Mouse (Mus musculus): Measurements from ENCODE around the gene Sh2d1b2. TPM values are rescaled to one million over a fixed set of nuclear protein-coding genes. Genes with fewer than 3 reads are reported as not detected.

Gene Sh2d1b2
- total and polyA plus RNA-seq, 3 experiments, result not detected

DNA sequence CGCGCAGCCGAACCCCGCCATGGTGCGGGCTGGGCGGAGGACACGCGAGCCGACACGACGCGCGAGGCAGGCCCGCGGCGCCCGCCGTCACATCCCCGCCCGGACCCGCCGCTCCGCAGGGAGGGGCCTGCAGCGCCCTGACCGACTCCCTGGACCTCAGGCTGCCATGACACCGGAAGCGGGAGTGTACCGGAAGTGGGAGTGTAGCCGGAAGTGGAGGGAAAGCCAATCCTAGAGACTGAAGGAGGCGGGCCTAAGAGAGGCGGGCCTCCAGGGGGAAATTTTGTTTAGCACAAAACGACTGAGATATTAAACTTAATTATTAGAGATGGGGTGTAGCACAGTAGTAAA, 23.0 kb downstream of the Sh2d1b2 start:
- TF ChIP-seq POLR2A (IDR thresholded peaks at IDR 0.05; ENCODE audit: insufficient read depth, low read depth, low read length) (peak; percentile 70), EP300 (IDR thresholded peaks at IDR 0.05; ENCODE audit: insufficient read depth, low read depth, low read length) (no peak)
- Histone ChIP-seq H3K4me1 (ENCODE audit: control insufficient read depth, insufficient read depth, low read length) (no peaks in the 10 kb centered on the region), H3K27me3 (ENCODE audit: control insufficient read depth, insufficient read depth, low read length) (no peaks in the 10 kb centered on the region), H3K27ac (peak overlapping the region; percentile 66), H3K36me3 (ENCODE audit: control insufficient read depth, insufficient read depth, low read length) (no peaks in the 10 kb centered on the region), H3K9ac (ENCODE audit: low read depth, low read length) (peak overlapping the region; percentile 95), H3K4me3 (peak overlapping the region; percentile 69), H3K79me2 (replicated peaks; ENCODE audit: control insufficient read depth, insufficient read depth, low read length) (no peaks in the 10 kb centered on the region)
- DNase-seq, result peak; percentile 86 to 88
- 3% methylated on average over 32 of the region's 32 CpGs for WGBS
- intact Hi-C loops (cut with DNase I), result no loop called here

DNA sequence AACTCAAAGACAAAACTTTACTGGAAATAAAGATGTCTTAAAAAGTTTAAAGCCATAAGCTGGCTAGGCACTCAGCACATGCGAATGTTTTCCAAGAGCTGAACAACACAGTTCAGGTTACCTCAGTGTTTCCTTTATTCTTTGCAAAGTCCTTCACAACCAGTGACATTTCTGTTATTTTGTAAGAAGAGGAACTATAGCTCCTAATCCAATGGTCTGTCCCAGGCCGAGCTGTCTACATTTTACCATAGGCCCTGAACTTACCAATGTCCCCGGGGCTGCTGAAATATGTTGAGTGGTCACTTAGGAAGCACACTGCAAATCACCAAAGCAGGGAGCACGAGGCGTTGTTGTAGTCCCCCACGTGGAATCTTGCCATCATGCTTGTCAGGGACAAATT, 37.7 kb downstream of the Sh2d1b2 start:
- H3K79me2 ChIP-seq (replicated peaks; ENCODE audit: control insufficient read depth, insufficient read depth, low read length), result no peaks in the 10 kb centered on the region
- H3K4me3 ChIP-seq, result no peak overlapping the region
- H3K36me3 ChIP-seq (ENCODE audit: control insufficient read depth, insufficient read depth, low read length), result no peaks in the 10 kb centered on the region
- no peak for TF ChIP-seq POLR2A (IDR thresholded peaks at IDR 0.05; ENCODE audit: insufficient read depth, low read depth, low read length)
- TF ChIP-seq CTCF (IDR thresholded peaks at IDR 0.05), result no peak
- TF ChIP-seq EP300 (IDR thresholded peaks at IDR 0.05; ENCODE audit: insufficient read depth, low read depth, low read length), result no peak
- no peak overlapping the region for H3K27ac ChIP-seq
- intact Hi-C loops (cut with DNase I), result no loop called here
- H3K9ac ChIP-seq (ENCODE audit: low read depth, low read length), result no peak overlapping the region
- H3K27me3 ChIP-seq (ENCODE audit: control insufficient read depth, insufficient read depth, low read length), result no peaks in the 10 kb centered on the region
- H3K4me1 ChIP-seq (ENCODE audit: control insufficient read depth, insufficient read depth, low read length), result no peaks in the 10 kb centered on the region
- no peak for DNase-seq
- WGBS, result 75% methylated on average over 6 of the region's 6 CpGs

DNA sequence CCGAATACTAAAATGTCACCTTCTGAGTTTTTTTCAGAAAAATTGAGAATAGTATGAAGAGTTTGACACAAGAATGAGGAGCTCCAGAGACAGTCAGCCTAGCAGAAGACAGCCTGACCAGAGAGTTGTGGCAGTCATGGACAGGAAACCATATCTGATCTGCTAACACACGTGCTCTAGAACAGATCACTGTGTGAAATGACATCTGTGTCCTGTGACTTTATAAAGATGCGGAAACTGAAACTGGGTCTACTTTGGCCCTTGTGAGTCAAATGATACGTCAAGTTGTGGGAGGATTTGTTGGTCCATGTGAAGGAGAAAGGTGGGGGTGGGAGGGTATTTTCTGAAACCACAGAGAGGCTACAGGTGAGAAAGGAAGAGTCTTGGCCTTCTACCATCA, 38.1 kb downstream of the Sh2d1b2 start:
- no peaks in the 10 kb centered on the region for H3K79me2 ChIP-seq (replicated peaks; ENCODE audit: control insufficient read depth, insufficient read depth, low read length)
- no peaks in the 10 kb centered on the region for H3K4me1 ChIP-seq (ENCODE audit: control insufficient read depth, insufficient read depth, low read length)
- no peaks in the 10 kb centered on the region for H3K36me3 ChIP-seq (ENCODE audit: control insufficient read depth, insufficient read depth, low read length)
- H3K27me3 ChIP-seq (ENCODE audit: control insufficient read depth, insufficient read depth, low read length), result no peaks in the 10 kb centered on the region
- TF ChIP-seq EP300 (IDR thresholded peaks at IDR 0.05; ENCODE audit: insufficient read depth, low read depth, low read length), result no peak
- no peak for TF ChIP-seq CTCF (IDR thresholded peaks at IDR 0.05)
- no peak for TF ChIP-seq POLR2A (IDR thresholded peaks at IDR 0.05; ENCODE audit: insufficient read depth, low read depth, low read length)
- intact Hi-C loops (cut with DNase I), result no loop called here
- no peak for DNase-seq
- H3K27ac ChIP-seq, result no peak overlapping the region
- no peak overlapping the region for H3K4me3 ChIP-seq
- 65% methylated on average over 4 of the region's 4 CpGs for WGBS
- no peak overlapping the region for H3K9ac ChIP-seq (ENCODE audit: low read depth, low read length)

DNA sequence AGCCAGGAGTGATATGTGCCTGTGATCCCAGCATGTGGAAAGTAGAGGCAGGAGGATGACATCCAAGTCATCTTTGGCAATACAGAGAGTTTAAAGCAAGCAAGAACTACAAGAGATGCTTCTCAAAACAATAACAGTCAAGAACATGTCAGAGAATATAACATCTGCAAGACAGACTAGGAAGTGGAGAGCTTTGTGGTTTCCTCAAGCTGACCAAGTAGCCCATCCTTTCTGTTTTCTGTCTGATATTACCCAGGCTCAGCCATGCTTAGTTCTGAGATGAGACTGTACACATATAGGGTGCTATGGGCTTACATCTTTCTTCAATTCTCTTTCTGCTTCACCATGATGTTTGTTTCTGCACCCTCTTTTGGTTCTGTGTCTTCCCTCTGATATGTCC, 40.7 kb downstream of the Sh2d1b2 start:
- DNase-seq, result no peak
- H3K27ac ChIP-seq, result no peak overlapping the region
- H3K4me3 ChIP-seq, result no peak overlapping the region
- intact Hi-C loops (cut with DNase I), result no loop called here
- no peaks in the 10 kb centered on the region for H3K79me2 ChIP-seq (replicated peaks; ENCODE audit: control insufficient read depth, insufficient read depth, low read length)
- TF ChIP-seq EP300 (IDR thresholded peaks at IDR 0.05; ENCODE audit: insufficient read depth, low read depth, low read length) (no peak), CTCF (IDR thresholded peaks at IDR 0.05) (no peak), POLR2A (IDR thresholded peaks at IDR 0.05; ENCODE audit: insufficient read depth, low read depth, low read length) (no peak)
- H3K4me1 ChIP-seq (ENCODE audit: control insufficient read depth, insufficient read depth, low read length), result no peaks in the 10 kb centered on the region
- H3K36me3 ChIP-seq (ENCODE audit: control insufficient read depth, insufficient read depth, low read length), result no peaks in the 10 kb centered on the region
- H3K9ac ChIP-seq (ENCODE audit: low read depth, low read length), result no peak overlapping the region
- H3K27me3 ChIP-seq (ENCODE audit: control insufficient read depth, insufficient read depth, low read length), result no peaks in the 10 kb centered on the region

DNA sequence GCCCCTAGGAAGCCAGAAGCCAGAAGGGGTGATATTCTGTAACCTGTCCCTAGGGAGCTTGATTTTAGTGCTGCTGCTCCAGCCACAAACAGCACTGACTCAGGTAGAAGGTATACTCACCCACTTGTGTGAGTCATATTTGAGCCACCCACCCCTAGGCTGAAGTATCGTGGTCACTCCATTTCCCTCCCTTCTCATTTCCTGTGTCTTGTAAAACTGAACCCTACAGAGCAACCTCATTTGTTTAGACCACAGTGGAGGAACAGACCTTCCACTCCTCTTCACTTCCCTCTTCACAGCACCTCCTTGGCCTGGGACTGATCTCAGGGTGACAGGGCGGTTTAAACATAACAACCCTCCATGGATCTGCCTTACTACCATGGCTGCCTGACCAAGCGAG, 44.5 kb downstream of the Sh2d1b2 start, which contains the start of gene Sh2d1b1:
TSS of gene Sh2d1b1 (plus strand) at position 305 of the 400 bp plus-strand sequence.
- Histone ChIP-seq H3K4me3 (no peak within 1 kb of the TSS), H3K36me3 (ENCODE audit: control insufficient read depth, insufficient read depth, low read length) (no peaks in the 10 kb centered on the region), H3K27ac (no peak within 1 kb of the TSS), H3K27me3 (ENCODE audit: control insufficient read depth, insufficient read depth, low read length) (no peaks in the 10 kb centered on the region), H3K79me2 (replicated peaks; ENCODE audit: control insufficient read depth, insufficient read depth, low read length) (no peaks in the 10 kb centered on the region), H3K9ac (ENCODE audit: low read depth, low read length) (no peak within 1 kb of the TSS), H3K4me1 (ENCODE audit: control insufficient read depth, insufficient read depth, low read length) (no peaks in the 10 kb centered on the region)
- TF ChIP-seq POLR2A (IDR thresholded peaks at IDR 0.05; ENCODE audit: insufficient read depth, low read depth, low read length) (no peak), CTCF (IDR thresholded peaks at IDR 0.05) (no peak), EP300 (IDR thresholded peaks at IDR 0.05; ENCODE audit: insufficient read depth, low read depth, low read length) (no peak)
- intact Hi-C loops (cut with DNase I), result no loop called here
- DNase-seq, result no peak
- 58% methylated on average over 3 of the region's 3 CpGs for WGBS

DNA sequence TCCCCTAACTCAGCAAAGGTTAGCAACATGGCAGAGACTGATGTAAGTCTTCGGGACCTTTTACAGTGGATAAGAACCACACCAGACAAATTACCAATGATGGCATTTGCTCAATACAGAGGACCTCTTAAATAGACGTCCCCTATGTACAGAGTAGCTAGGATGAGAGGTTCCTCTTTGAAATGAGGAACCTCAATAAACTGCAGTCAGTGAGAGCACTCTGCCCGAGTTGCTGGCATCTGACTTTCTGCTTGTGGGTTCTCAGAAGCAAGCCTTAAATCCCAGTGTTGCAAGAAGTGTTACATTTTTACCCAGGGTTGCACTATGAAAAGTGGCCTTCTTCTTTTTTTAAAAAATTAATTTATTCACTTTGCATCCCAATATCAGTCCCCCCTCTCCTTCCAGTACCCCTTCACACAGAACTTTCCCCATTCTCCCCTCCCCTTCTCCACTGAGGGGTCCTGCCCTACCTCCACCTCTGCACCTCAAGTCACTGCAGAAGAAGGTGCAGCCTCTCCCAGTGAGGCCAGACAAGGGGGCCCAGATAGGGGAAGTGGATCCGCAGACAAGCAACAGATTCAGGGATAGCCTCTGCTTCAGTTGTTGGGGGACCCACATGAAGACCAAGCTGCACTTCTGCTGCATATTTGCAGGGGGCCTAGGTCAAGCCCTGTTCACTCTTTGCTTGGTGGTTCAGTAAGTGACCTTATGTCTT, 50.0 kb downstream of the Sh2d1b2 start:
- no peaks in the 10 kb centered on the region for H3K36me3 ChIP-seq (ENCODE audit: control insufficient read depth, insufficient read depth, low read length)
- no peaks in the 10 kb centered on the region for H3K4me1 ChIP-seq (ENCODE audit: control insufficient read depth, insufficient read depth, low read length)
- H3K79me2 ChIP-seq (replicated peaks; ENCODE audit: control insufficient read depth, insufficient read depth, low read length), result no peaks in the 10 kb centered on the region
- H3K27ac ChIP-seq, result no peak overlapping the region
- H3K27me3 ChIP-seq (ENCODE audit: control insufficient read depth, insufficient read depth, low read length), result no peaks in the 10 kb centered on the region
- WGBS, result 72% methylated on average over 4 of the region's 4 CpGs
- DNase-seq, result no peak
- TF ChIP-seq CTCF (IDR thresholded peaks at IDR 0.05), result no peak
- no peak for TF ChIP-seq POLR2A (IDR thresholded peaks at IDR 0.05; ENCODE audit: insufficient read depth, low read depth, low read length)
- TF ChIP-seq EP300 (IDR thresholded peaks at IDR 0.05; ENCODE audit: insufficient read depth, low read depth, low read length), result no peak
- H3K9ac ChIP-seq (ENCODE audit: low read depth, low read length), result no peak overlapping the region
- H3K4me3 ChIP-seq, result no peak overlapping the region
- intact Hi-C loops (cut with DNase I), result no loop called here
